Mouse (Mus musculus): Measurements from ENCODE around the gene Bcas1.

Gene Bcas1

DNA sequence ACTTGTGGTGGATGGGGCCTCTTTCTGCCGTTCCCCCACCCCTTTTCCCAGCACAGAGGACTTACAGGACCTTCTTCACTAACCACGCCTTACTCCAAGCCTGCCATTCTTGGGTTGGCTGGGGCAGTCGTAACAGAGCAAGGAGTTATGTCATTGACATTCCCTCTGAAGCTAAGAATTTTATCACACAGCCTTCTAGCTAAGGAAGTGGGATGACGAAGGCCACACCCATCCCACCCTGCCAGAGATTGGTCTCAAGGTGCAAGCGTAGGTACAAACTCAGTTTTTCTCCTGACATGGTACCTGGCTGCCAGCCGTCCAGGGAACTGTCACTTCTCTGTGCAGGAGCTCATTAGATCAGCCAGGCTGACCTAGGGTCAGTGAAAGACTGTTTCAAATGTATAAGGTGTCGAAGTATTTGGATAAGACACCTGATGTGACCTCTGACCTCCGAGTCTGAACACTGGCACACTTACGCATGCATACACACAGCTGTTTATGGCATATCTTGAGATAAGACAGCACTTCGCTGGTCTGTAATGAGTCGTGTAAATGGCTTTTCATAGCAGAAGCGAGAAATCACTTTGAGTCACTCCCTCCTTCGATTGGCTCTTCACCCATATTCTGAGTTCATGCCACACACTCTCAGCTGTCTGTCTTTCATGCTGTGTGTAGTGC lies 117.2 kb downstream of the Bcas1 start:
- DNase-seq (ENCODE audit: low spot score) = no peak

DNA sequence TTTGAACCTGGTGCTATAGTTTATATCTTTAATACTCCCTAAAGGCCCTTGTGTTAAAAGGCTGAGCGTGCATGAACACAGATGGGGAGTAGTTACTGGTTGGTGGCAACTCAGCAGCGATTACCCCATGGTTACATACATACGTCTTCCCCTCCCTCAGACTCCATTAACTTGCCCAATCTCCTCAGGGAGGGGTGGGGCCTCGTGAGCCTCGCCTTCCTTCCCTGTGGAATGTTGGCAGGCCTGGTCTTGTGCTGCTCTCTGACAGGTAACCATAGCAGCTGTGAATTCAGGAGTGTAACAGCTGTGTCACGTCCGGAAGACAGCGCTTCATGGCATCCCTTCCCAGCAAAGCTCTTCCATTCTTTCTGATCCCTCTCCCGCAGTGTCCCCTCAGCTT lies 118.7 kb downstream of the Bcas1 start:
- no peak for DNase-seq (ENCODE audit: low spot score)

DNA sequence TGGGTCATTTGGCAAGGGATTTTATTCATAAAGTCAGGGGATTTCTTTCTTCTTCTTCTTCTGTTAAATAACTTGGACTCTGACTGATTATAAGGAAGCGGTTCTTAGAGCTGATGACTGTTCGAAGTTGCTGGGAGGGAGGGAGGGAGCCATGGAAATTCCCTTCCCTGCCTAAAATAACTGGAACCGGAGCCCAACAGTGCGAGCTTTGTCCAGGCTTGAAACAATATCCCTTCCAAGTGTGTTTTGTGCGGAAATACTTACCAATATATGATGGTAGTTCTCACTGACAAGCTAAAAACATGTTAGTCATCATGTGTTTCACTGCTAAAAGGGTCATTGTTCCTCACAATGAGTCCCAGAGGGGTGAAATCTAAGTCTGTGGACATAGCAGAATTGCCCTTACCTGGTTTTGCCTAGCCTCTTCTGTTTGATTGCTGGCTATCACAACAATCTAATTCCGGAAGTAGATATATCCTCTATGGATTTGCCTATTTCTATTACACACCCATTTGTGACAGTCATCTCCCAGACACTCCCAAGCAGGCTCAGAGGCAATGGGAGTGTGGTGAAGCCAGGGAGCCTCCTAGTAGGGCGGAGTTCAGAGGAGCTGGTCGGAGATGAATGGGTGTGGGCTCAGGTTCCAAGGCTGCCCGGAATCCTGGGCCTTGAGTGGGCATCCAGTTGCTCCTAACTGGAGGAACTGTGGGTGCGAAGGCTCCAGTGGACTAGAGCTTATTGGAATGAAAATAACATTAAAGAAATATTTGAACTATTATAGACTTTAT lies 119.4 kb downstream of the Bcas1 start:
- no peak for DNase-seq (ENCODE audit: low spot score)

DNA sequence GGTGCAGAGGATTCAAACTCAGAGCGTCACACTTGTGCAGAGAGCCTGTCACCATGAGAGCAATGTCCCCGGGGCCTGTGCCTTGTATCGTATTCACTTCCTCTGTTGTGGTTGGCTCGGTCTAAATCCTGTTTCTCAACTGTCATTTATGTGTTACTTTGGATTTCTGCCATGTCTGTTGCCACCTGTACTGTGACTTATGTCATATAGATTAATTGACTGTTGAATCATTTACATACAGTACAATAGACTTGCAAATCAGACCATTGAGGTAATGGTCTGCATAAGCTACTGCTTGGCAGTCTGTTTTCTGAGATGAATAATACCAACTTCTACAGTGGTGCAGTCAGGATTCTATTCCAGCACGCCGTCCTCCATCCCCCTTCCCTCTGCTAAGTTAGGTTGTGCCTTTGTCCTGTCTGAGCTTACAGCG lies 120.0 kb downstream of the Bcas1 start:
- no peak for DNase-seq (ENCODE audit: low spot score)

DNA sequence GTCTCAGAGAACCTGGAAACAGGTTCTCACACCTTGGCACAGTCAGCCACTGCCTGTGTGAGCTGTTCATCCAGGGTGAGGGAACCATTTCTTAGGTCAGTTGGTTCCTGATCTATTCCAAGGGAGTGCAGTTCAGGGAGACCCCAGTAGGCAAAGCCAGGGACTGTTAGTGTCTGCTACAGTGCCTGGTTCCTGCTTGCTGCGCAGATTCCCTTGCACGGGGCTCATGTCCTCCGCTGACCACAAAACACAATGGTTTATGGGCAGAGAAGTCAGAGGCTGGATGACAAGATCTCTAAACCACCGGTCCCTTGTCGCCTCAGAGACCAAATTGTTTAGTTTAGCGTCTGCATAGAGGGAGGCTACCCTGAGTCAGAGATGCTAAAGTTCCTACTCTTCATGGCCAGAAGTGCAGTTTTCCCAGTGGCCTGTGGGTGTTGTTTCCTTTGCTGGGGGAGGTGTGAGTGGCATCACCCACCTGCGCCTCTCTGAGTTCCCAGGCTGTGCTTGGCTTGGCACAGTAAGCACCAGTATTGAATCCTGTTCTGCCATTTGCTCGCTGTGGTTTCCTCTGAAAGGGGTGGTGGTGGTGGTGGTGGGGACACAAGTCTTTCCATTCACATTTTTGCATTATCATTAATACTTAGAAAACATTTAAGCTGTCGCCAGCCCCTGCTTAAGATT lies 120.9 kb downstream of the Bcas1 start:
- no peak for DNase-seq (ENCODE audit: low spot score)

DNA sequence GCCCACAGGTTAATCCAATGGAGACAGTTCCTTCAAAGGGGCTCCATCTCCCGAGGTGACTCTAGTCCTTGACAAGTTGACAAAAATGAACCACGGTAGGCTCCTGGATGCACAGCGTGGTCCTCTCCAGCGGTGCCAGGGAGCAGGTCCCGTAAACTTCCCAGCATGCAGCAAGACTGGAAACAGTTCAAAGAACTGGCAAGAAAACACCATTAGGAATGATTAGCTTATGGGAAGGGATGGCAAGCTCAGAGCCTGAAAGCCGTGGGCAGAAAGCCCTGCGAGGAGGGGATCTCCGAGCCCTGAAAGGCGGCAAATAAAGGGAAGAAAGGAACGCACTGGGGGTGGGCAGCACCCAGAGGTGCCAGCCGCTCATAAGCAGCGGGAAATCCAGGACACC lies 122.9 kb downstream of the Bcas1 start:
- DNase-seq (ENCODE audit: low spot score) = no peak

DNA sequence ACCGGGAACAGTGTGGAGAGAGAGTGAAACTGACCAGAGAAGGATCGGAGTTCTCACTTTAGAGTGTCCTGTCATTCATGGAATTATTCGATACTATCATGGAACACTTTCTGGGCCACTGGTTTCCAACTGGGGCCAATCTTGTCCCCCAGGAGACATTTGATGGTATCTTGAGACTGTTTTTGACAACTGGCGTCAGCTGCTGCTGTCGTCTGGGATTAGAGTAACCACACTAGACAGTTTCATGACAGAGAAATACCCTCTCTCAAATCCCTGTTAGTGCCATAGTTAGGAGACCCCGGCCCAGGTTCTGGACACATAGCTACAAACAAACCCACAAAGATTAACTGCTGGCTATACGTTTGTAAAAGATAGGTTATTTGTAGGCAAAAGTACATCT lies 124.0 kb downstream of the Bcas1 start:
- no peak for DNase-seq (ENCODE audit: low spot score)

DNA sequence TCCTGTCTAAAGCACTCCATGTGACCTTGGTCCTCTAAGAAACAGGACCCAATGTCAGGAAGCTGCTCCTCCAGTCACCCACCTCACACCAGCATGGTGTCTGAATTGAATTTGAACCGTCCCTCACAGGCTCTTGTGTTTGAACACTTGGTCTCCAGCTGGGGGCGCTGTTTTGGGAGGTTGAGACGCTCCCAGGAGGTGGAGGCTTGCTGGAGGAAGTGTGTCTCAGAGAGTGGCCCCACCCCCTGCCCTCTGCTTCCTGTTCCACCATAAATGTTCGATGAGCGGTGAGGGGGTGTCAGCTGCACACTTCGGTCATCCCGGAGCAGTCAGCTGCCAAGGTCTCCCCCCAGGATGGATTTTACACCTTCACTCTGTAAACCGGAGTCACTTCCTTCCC lies 124.8 kb downstream of the Bcas1 start:
- no peak for DNase-seq (ENCODE audit: low spot score)

Data from lung, postnatal 25 days (tissue).